ENCODE assay signal across 8 mouse cellular contexts in genomic region chr12:105427039-105427757, GRCm38 (mm10). TPM values are rescaled to one million over a fixed set of nuclear protein-coding genes. Genes with fewer than 3 reads are reported as not detected.
DNase-seq lines count a peak whose midpoint lies in the region; ATAC-seq lines count a peak whose summit lies in the region.

No protein-coding gene starts in this region.

- intact Hi-C loops in gastrocnemius, postnatal 14 days (cut with DNase I; ENCODE audit: low total_unique reads), result no loop called here

- peak; percentile 72 for DNase-seq in adrenal gland, postnatal 10 days
- peak; percentile 89 for DNase-seq in embryo, embryonic 10.5 days (ENCODE audit: low spot score)
- DNase-seq in gastrocnemius, postnatal 14 days, result peak; percentile 77
- peak; percentile 52 for DNase-seq in hindlimb bud, embryonic 11.5 days (ENCODE audit: extremely low spot score, low read depth, low spot score)
- DNase-seq in left cerebral cortex, adult 11 months (ENCODE audit: low spot score), result peak; percentile 77
- peak; percentile 81 for DNase-seq in right cerebral cortex, postnatal 14 days

- ATAC-seq in megakaryocyte, adult 5-6 weeks (ENCODE audit: poor library complexity, severe bottlenecking), result peak; percentile 95
- ATAC-seq in erythroid progenitor cell, adult 5-6 weeks (replicated peaks; ENCODE audit: low FRiP score, poor library complexity, severe bottlenecking), result no peak

RNA-seq across cellular contexts. Expression of gene D430019H16Rik, which starts 26.5 kb away (rescaled TPM):
- 1 to 10 TPM; 6.0 to 8.0 TPM for total RNA-seq in adrenal gland, postnatal 10 days (2021)
- total RNA-seq in gastrocnemius, postnatal 14 days (2021), result 1 to 10 TPM; 1.1 to 1.6 TPM
- not detected in 2 replicates for total RNA-seq in megakaryocyte, adult 5-6 weeks (2015)
- total RNA-seq in megakaryocyte, adult 5-6 weeks (2017), result 0.04 TPM in 1 of 2 replicates, not detected in the other
- total RNA-seq in erythroid progenitor cell, adult 5-6 weeks (2015; ENCODE audit: low replicate concordance), result not detected in 2 replicates
- not detected in 2 replicates for total RNA-seq in erythroid progenitor cell, adult 5-6 weeks (2017; ENCODE audit: low replicate concordance)
